Mouse (Mus musculus): Measurements from ENCODE around the gene Olfr685.

Gene Olfr685

DNA sequence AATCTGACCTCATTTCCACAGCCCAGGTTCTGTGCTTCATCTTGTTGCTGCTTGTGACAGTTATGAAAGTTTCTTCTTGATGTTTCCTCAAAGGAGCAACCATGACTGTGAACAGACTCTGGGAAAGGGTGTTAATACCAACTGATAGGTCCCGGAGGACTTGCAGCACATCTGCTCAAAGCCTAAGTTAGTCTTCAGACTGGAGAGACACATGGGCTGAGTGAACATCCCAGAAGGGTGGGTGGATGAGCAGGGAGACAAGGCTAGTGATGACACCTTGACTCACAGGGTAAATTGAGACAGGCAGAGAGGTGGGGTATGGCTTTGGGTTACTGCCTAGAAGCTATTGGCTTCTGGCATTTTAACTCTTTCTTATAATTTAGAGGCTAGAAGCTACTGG lies at the start of gene Olfr685:
Gene Olfr685, minus strand, starts transcription at position 101 of the 400 bp plus-strand sequence.
- DNase-seq, result no peak

DNA sequence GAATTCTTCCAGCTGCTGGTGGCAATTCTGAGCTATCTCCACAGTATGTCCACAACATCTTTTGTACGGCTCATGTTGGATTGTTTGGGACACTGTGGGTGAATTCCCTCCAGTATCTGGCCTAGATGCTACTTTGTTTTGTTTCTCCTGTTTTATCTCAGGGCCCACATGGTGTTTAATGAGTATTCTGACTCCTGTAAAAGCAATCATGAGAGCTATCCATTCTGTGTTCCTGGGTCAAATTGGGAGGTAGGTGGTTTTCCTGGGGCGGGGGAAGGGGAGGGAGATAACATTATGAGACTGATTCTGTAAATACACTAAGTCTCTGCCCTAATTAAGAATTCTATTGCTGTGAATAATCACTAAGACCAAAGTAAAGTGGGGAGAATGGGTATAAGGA lies 43.6 kb upstream of the Olfr685 start:
- no peak for DNase-seq

DNA sequence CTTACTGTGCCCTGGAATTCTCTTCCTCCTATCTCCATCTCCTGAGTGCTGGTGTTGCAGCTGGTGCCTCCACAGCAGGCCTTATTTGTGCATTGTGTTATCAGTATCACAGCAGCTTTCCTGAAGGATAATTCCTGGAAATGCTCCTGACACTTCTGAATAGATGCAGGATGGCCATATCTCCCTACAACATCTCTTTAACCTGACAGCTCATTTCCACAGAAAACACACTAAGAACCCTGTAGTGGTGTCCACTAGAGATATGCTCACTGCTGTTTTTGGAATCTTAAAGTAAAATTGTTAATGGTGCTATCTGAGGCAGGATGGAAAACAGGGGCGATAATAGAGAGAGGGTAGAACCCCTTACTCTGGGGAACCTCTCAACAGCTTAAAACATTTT lies 42.3 kb upstream of the Olfr685 start:
- peak; percentile 11 to 52 for DNase-seq

DNA sequence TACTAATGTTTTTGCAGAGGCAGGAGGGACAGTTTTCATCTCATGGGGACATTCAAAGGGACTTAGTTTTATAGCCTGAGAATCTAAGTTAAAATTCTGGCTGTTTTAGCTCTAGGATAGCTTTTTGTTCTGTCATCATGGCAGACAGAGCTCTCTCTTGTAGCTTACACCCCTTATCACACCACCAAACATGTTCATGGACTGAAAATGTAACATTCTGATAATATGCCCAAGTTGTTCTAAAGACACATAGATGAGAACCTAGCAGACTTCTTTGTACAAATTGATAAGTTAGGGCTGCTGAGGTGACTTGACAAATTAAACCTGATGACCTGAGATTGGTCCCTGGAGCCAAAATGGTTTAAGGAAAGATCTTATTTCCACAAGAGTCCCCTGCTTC lies 40.9 kb upstream of the Olfr685 start:
- DNase-seq, result no peak

DNA sequence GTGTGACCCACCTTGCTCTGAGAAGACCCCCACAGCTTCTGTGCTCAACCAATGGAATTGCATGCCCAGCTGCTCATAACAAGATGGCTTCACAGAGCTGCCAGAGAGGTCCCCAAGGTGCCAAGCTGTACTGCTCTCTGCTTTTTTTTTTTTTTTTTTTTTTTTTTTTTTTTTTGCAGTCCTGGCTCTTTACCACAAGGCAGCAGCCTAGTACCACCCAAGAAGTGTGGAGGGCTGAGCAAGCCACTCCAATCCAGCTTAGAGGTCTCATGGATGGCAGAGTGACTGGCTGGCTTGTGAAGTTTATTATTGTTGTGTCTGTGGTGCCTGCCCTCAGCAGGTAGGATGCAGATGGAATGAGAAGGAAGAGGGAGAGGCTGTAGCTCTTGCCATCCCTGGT lies 40.3 kb upstream of the Olfr685 start:
- no peak for DNase-seq

DNA sequence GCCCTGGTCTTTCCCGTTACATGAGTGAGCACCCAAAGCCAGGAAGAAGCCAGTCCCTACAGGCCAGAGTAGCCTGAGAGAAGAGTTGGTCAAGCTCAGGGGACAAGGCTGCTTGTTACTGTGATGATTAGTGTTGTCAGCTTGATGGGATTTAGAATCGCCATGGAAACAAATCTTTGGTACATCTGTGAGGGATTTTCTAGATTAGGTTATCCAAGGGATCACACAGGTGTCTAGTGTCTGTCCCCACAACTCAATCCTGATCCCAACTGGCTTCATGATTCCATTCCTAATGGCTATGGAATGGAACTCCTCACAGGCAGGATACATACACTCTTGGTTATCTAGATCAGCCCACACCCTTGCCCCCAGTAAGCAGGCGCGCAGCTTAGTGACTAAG lies 32.5 kb upstream of the Olfr685 start:
- no peak for DNase-seq

DNA sequence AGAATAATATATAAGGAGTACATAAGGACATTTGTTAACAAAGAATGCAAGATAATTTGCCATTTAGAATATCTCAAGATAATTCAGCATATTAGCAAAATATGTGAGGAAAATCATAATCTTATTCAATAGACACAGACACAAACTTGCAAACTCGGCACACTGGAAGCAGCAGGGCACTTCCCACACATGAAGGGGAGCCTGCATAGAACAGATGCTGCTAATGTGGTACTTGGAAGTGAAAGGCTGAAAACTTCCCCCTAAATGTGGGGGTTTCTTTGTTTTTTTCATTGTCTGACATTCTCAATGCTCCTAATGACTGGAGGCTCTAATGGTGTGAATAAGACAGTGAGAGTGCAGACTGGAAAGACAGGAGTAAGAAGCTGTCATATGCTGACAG lies 28.9 kb upstream of the Olfr685 start:
- no peak for DNase-seq

DNA sequence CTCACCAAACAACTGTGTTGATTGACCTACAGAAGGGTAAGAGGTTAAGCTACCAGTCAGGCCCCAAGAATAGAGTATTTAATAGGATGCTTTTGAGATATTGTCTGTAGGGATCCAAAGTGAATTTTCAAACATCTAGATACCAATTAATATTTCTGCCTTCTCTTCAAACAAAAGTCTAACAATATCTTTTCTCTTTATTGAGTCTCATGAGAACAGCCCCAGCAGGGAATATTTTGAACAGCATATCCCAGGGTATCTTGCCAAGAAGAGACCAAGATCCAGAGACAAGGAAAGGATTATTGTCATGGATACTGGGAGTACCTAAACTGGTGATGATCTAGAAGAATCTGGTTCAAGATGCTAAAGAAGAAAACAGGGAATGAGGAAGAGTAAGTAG lies 21.6 kb upstream of the Olfr685 start, which contains the start of gene Olfr686:
Gene Olfr686, minus strand, starts transcription at position 101 of the 400 bp plus-strand sequence.
- no peak for DNase-seq

DNA sequence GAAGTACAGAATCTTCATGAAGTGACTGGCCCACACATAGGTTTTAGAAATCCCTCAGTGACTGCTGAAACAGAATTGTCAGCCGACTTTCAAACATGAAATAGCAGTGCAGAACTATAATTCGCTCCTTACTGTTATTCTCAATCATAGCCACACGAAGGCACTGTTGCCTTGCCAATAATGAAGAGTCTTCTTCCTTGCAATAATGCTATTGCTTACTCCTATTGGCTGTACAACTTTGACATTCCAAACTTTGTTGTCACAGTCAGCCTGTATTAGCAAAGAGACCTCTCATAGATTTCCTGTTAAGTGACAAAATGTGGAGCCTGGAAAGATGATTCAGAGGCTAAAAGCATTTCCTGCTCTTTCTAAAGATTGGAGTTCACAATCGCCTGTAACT lies 15.0 kb downstream of the Olfr685 start:
- peak in 1 of 2 experiments; percentile 12 for DNase-seq

DNA sequence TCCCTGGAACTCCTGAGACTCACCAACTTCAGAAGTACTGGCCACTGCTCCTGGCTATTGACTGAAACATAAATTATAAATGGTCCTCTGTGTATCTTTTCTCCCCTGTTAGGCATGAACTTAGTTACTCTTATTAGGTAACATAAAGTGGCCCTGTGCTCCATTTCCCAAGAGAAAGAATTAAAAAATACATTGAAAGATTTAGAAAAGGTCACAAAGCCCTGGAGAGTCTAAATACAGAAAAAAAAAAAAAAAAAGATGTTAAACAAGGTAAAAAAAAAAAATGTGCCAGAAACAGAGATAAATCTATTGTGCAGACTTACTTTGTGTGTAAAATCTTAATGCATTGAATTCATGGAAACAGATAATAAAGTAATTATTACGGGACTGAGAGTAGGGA lies 22.3 kb downstream of the Olfr685 start, which contains the start of gene Olfr684:
Gene Olfr684, minus strand, starts transcription at position 101 of the 400 bp plus-strand sequence.
- no peak for DNase-seq

DNA sequence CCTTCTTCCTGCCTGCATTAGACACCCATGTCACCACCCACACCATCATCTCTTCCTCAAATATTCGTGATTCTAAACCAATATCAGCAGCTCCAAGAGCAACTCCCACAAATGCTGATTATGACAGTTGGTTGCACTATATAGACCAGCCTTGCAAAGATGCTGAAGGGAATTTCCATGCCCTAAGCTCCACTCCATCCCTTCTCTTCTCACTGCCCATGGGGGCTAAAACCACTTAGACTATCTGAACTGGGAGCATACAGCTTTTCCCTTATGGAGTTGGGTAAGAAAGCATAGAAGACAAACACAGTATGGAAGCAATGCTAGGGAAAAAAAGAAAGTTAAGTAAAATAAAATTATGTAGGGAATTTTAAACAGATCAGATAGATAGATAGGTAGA lies 38.9 kb downstream of the Olfr685 start, which contains the start of gene Olfr683:
Gene Olfr683, minus strand, starts transcription at position 101 of the 400 bp plus-strand sequence.
- DNase-seq, result no peak

DNA sequence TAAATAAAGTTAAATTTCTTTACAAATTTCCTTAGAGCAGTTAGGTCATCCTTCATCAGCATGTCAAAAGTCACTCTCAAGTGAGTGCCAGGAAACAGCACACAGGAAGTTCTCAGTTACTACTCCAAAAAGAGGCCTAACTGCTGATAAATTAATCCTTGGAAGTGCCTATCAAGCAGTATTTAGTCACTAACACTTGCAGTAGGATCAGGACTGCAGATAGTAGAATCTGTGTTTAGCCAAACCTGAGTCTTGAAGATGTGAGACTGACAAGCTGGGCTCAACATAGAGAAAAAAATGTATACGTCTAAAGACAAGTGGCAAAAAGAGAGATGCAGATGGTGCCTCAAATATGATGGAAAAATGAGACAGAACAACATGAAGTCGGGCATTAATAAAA lies 44.5 kb downstream of the Olfr685 start:
- no peak for DNase-seq
